Mouse (Mus musculus): ENCODE results near the gene Gtf3a.
A peak's percentile ranks its signal among the peaks of the same experiment; 100 is the strongest.
"Not testable (repeated sequence)": the region's sequence is repeated elsewhere in the genome, so short reads cannot be mapped to it uniquely, and the experiment has no call there.

Gtf3a gene

DNA sequence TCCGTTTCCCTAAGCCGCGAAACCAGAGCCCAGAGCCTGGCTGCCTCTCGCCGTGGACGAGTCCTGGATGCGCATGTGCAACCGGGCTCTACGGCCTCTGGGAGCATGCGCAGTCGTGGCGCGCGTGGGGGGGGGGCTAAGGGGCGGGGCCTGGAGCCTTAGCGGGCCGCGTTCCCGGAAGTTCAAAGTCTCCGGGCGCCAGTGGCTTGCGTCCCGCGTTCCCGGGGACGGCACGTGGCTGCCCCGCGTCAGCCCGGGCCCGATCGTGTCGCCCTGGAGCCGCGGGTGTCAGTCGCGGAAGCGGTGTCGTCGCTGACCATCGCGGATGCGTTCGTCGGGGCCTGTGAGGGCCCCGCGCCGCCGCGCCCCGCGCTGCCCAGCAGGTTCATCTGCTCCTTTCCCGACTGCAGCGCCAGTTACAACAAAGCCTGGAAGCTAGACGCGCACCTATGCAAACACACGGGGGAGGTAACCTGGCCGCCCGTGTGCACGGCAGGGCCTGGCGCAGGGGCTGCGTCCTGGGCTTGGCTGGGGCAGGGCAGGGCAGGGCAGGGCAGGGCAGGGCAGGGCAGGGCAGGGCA, at the start of gene Gtf3a:
Gene Gtf3a (plus strand): TSS at position 150 of the 581 bp plus-strand sequence.
- peak; percentile 64 to 67 for DNase-seq

GRCm38 (mm10) chr5:146900331-146900730, 48.1 kb upstream of the Gtf3a start:
- DNase-seq: no peak

DNA sequence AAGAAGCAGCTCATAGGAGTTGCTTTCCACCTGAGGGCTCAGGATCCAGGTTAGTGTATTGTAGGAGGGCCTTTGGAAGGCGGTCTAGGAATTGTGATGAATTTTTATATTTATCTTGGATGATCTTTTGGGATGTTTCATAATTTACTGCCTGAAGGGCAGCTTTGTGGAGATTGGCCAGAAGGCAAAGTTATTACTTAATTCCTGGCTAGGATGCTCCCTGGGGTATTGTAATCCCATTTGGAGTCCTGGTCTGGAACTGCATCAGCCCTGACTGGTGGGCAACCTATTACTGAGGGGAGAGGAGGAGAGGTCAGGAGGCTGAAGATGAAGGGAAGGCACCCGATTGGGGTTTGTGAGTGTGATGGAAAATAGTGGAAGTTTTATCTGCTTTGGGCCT, 47.0 kb upstream of the Gtf3a start:
- DNase-seq: no peak

DNA sequence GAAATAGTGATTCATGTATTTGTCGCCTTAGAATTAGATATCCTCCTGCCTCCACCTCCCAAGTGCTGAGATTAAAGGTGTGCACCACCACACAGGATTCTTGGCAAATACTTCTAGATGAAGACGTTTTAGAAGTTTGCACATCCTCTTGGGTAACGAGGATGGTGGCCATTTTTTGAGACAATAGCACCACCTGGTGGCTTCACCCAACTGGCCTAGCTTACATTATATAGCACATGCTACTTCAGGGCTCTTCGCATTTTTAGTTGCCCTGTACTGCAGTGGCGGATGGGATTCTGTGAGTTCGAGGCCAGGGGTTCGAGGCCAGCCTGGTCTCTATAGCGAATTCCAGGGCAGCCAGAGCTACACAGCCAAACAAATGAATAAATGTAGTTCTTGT, 44.1 kb upstream of the Gtf3a start:
- peak; percentile 57 to 85 for DNase-seq

DNA sequence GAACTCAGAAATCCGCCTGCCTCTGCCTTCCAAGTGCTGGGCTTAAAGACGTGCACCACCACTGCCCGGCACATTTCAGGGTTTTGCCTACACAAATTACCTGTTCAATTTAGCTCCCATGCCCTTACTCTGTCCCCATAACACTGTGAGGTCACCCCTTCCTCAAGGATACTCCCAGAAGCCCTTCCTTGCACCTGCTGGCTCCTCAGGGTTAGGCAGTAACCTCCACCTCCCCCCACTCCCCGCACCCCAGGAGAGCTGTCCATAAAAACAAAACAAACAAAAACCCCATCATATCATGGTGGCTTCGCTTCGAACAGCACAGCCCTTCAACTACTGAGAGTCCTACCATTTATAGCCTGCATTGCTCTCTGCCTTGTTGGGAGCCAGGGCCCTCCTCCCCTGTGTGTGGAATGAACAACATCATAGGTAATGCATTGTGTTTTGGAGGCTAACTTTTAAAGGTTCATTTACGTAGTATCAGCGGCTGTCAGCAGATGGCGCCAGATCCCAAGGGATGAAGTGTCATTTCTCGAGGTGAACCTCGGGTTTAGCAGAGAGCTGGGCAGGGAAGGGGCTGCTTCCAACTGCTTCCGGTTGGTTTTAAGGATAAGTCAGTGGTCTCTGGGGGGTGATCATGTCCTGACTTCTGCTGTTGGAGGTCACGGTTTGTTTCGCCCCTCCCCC, 42.8 kb upstream of the Gtf3a start:
- DNase-seq: peak; percentile 42 to 78

GRCm38 (mm10) chr5:146907533-146907932, 40.9 kb upstream of the Gtf3a start:
- peak in 1 of 2 experiments; percentile 21 for DNase-seq

DNA sequence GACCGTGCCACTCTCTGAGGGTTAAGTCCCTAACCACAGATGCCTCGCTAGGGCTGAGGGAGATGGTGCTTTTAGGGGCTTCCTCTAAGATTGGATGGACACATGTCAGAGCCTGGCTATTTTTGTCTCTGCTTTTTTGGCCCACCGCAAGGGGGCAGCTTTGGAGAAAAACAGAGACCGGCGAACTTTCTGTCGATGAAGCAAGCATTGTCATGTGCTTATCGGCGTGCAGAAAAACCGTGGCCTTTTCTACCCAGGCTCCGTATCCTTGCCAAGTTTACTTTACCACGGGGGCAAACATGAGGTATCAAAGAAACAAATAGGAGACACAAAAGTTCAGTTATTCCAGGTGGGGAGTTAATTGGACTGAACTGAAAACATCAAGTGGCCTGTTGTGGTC, 39.8 kb upstream of the Gtf3a start:
- DNase-seq: no peak

GRCm38 (mm10) chr5:146912206-146912605, 36.3 kb upstream of the Gtf3a start:
- no peak for DNase-seq

- DNase-seq: no peak
These were observed 35.1 kb upstream of the Gtf3a start for GRCm38 (mm10) chr5:146913355-146913754.

GRCm38 (mm10) chr5:146914088-146914766, 34.2 kb upstream of the Gtf3a start:
- DNase-seq: peak; percentile 33 to 45

GRCm38 (mm10) chr5:146916273-146916672, 32.2 kb upstream of the Gtf3a start:
- DNase-seq: no peak

- no peak for DNase-seq
These were observed 31.7 kb upstream of the Gtf3a start for GRCm38 (mm10) chr5:146916806-146917205.

- DNase-seq: not testable (repeated sequence)
These were observed 31.1 kb upstream of the Gtf3a start for GRCm38 (mm10) chr5:146917357-146917756.

DNA sequence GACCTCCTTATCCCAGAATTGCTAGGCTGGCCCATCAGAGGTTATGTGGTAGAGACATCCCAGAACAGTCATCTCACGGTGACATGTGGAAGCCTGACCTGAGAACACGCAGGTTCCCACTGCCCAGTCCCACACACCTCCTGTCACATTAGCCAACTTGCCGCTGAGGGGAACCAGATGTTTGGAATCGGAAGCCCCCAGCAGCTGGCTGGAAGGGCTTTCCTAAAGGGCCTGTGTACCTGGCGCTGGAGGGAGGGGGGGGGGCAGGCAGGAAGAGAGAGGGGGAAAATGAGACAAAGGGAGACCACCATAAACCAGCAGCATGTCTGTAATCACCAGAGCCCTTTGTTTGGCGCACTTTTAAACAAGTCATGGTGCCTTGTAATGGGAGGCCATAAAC, 28.6 kb upstream of the Gtf3a start:
- no peak for DNase-seq

DNA sequence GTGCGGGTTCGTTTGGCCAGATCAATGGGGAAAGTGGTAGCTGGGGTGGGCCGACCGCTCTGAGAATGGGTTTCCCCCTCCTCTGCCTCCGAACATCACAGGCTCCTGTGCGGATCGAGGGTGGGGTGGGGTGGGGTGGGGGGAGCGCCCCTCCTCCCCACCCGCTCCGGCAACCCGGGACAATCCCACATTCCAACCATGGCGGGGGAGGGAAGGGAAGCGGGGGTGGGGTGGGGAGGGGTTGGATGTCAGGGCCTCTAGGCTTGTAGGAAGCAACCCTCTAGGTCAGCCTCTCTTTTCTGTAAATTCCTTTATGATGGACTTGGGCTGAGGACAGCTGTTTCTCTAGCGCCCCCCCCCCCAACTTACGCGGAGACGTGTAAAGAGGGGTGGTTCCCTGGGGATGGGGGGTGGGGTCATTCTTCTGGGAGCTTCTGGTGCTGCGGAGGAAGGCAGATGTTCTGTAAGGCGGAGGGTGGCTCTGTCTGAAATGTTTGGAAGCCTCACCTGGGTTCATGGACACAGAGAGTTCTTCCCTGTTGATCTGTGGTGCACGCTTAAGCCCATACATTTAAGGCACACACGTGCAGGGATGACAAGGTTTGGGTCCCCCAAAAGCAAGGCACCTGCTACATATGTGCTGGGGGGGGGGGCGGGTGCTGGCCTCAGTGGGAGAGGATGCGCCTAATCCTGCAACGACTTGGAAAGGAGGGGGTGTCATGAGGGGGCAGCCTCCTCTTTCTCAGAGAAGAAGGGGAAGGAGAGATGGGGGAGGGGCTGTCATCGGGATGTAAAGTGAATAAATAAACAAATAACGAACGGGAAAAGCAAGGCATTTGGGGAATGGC, 27.9 kb upstream of the Gtf3a start:
- no peak for DNase-seq

- DNase-seq: no peak
These were observed 27.2 kb upstream of the Gtf3a start for GRCm38 (mm10) chr5:146921224-146921623.

DNA sequence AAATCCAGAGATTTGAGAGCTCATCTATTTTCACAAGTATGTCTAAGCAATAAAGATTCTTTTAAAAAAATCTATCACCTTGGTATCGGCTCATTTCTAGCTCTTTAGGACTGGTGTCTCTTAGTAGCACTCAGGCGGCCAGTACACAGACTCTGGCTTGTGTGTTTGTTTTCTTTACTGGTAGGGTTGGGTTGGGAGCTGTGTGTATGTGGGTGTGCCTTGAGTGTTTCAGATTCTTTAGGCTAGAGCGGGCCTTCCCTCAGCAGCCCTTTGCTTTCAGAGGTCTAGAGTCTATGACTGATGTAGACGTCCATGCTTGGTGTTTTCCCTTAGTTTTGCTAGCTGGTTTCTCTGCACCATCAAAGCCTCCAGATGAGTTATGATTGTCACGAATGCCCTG, 24.9 kb upstream of the Gtf3a start:
- DNase-seq: no peak

DNA sequence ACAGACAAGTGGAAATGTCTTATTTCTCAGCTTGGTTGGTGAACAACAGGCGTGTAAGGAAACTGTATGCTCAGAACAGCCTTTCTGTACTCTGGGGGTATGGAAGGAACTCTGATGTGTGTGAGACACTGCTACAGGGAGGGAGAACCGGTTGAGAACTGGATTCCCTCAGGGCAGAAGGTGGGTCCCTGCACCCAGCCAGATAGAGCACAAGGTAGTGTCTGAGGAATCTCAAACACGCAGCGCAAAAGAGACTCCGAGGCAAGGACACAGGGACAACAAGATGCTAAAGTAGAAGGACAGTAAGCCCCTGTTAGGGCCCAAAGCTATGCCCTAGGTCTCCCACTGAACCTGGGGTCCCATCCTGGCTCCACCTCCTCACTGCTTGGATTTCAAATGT, 21.8 kb upstream of the Gtf3a start:
- no peak for DNase-seq

DNA sequence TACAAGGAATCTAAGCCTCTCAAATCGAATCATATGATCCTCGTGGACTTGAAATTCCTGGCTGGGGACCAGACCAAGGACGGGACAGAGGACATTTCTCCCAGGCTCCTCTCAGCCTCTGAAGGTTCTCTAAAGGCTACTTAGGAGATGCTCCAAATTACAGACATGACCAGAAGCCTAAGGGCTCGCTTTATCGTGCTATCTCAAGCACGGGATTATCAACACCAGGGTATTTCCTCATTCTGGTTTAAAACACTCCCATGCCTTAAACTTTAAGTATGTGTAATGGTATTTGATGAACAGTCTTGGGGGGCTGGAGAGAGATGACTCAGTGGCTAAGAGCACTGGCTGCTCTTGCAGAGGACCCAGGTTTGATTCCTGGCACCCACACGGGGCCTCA, 17.0 kb upstream of the Gtf3a start:
- DNase-seq: no peak

DNA sequence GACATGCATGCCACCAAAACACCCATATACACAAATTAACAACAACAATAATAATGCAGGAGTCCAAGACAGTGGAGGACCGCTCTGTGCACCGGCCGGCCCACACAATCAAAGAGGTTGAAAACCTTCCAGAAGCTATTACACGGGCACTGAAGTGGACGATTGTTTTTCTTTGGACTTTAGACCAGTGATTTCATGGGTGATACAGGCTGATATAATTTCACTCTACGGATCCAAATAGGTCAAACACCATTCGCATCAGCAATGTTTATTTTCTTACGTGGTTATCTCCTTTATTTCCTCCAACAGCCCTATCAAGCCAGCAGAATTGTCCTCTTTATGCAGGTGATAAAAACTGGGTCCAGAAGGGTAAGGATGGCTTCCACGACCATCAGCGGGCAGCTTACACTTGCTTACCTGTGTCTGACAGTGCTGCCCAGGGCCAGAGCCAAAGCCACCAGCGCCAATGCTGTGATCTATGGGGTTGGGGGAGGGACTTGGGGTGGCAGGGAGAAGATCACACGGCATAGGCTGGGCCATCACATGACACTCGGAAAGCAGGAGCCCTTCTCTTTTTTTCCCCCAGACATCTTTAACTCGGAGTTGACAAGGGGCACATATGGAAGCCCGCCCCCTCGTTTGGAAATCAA, 16.4 kb upstream of the Gtf3a start:
- no peak for DNase-seq

DNA sequence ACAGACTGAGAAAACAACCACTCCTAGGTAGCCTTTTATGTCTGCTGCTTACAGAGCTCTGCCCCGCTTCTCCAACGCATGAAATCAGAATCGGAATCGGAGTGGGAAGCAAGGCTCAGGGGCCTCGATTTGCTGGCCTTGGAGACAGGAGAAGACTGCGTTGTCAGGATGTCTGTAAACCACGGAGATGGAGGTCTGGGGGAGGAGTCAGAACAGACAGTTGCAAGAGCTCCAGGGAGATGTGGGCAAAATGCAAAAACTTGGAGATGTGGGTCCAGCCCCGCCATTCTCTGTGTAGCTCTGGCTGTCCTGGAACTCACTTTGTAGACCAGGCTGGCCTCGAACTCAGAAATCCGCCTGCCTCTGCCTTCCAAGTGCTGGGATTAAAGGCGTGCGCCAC, 15.0 kb upstream of the Gtf3a start:
- DNase-seq: no peak

Data from kidney, adult 8-10 months (tissue).